Mouse (Mus musculus): ENCODE results near the gene Olfr1350. TPM values are rescaled to one million over a fixed set of nuclear protein-coding genes. Genes with fewer than 3 reads are reported as not detected.

Olfr1350 gene
- total and polyA plus RNA-seq, 3 experiments = not detected

DNA sequence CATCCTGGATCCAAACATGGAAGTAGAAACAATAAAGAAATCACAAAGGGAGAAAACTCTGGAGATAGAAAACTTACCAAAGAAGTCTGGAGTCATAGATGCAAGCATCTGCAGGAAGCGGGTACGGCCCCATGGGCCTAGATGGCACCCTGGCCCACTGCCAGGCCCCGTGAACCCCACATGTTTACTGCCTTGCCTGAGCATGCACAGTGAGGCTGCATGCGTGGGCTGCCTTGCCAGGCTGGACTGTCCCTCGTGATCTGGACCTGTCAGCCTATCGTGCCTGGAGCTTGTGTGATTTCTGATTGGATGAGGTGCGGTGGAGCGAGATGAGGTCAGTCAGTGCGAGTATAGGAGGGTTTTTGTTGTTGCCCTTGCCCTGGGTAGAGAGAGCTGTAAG lies 38.7 kb downstream of the Olfr1350 start:
- H3K9me3 ChIP-seq (replicated peaks; ENCODE audit: low read length) = peaks cover 36% of the 10 kb centered on the region
- H3K4me2 ChIP-seq (ENCODE audit: insufficient read depth, low read depth, poor library complexity, severe bottlenecking) = no peak overlapping the region
- no peak overlapping the region for H3K27ac ChIP-seq (ENCODE audit: insufficient read depth, low read depth)
- H3K79me2 ChIP-seq (replicated peaks; ENCODE audit: control insufficient read depth, extremely low read depth, insufficient read depth, poor library complexity, severe bottlenecking) = no peaks in the 10 kb centered on the region
- dilution Hi-C loops (cut with MboI; ENCODE audit: extremely low pct_ligation_motif_present, extremely low pct_unique_long_range_greater_than_20kb, low sequenced_read_pairs) = no loop called here
- in situ Hi-C loops (cut with MboI; ENCODE audit: low pct_ligation_motif_present, low pct_unique_long_range_greater_than_20kb, low sequenced_read_pairs) = no loop called here
- H3K27me3 ChIP-seq (replicated peaks) = no peaks in the 10 kb centered on the region
- H3K9ac ChIP-seq (ENCODE audit: insufficient read depth, low read depth) = no peak overlapping the region
- no peaks in the 10 kb centered on the region for H3K36me3 ChIP-seq (replicated peaks in 1 of 2; ENCODE audit: control insufficient read depth in 1 of 2, insufficient read depth in 1 of 2, low read length in 1 of 2)
- no peak overlapping the region for H3K4me3 ChIP-seq (replicated peaks in 1 of 3; ENCODE audit: low read depth in 2 of 3, low read length in 2 of 3, poor library complexity in 1 of 3)
- no peak for DNase-seq (ENCODE audit: extremely low read depth)
- no peak for TF ChIP-seq NRF1 (IDR thresholded peaks at IDR 0.05; ENCODE audit: low read depth, low read length)
- no peak for TF ChIP-seq CTCF (conservative IDR thresholded peaks at IDR 0.05 in 1 of 2, IDR thresholded peaks at IDR 0.05 in 1 of 2; ENCODE audit: low read depth in 2 of 2, low read length in 2 of 2)
- no peak for TF ChIP-seq IRF4 (IDR thresholded peaks at IDR 0.05; ENCODE audit: low read depth, low read length)
- no peaks in the 10 kb centered on the region for H3K4me1 ChIP-seq (ENCODE audit: control insufficient read depth in 1 of 2, insufficient read depth in 2 of 2)

Other genes starting within 250 kb of the Olfr1350 start
- not detected in 2 replicates for gene Zfp583, start 233.6 kb upstream of the Olfr1350 start, total RNA-seq (2012; rRNA removed)
- gene Zfp583, start 233.6 kb upstream of the Olfr1350 start, total RNA-seq (2014; rRNA removed) = not detected in 2 replicates
- not detected in 2 replicates for gene Zfp583, start 233.6 kb upstream of the Olfr1350 start, polyA plus RNA-seq (2012; ENCODE audit: insufficient read length, low read depth)
- gene Gm3854, start 221.1 kb upstream of the Olfr1350 start, total RNA-seq (2012; rRNA removed) = not detected in 2 replicates
- gene Gm3854, start 221.1 kb upstream of the Olfr1350 start, total RNA-seq (2014; rRNA removed) = not detected in 2 replicates
- gene Gm3854, start 221.1 kb upstream of the Olfr1350 start, polyA plus RNA-seq (2012; ENCODE audit: insufficient read length, low read depth) = not detected in 2 replicates
- gene Zfp78, start 201.6 kb upstream of the Olfr1350 start, total RNA-seq (2012; rRNA removed) = not detected in 2 replicates
- not detected in 2 replicates for gene Zfp78, start 201.6 kb upstream of the Olfr1350 start, total RNA-seq (2014; rRNA removed)
- gene Zfp78, start 201.6 kb upstream of the Olfr1350 start, polyA plus RNA-seq (2012; ENCODE audit: insufficient read length, low read depth) = not detected in 2 replicates
- gene Zfp28, start 181.5 kb upstream of the Olfr1350 start, total RNA-seq (2012; rRNA removed) = 0.88 and 1.1 TPM in 2 replicates
- gene Zfp28, start 181.5 kb upstream of the Olfr1350 start, total RNA-seq (2014; rRNA removed) = 0.82 and 2.5 TPM in 2 replicates
- 1.2 TPM in 2 replicates for gene Zfp28, start 181.5 kb upstream of the Olfr1350 start, polyA plus RNA-seq (2012; ENCODE audit: insufficient read length, low read depth)
- gene Smim17, start 166.1 kb upstream of the Olfr1350 start, total RNA-seq (2012; rRNA removed) = not detected in 2 replicates
- gene Smim17, start 166.1 kb upstream of the Olfr1350 start, total RNA-seq (2014; rRNA removed) = not detected in 2 replicates
- gene Smim17, start 166.1 kb upstream of the Olfr1350 start, polyA plus RNA-seq (2012; ENCODE audit: insufficient read length, low read depth) = not detected in 2 replicates
- not detected in 2 replicates for gene Gm20715, start 154.6 kb upstream of the Olfr1350 start, total RNA-seq (2012; rRNA removed)
- gene Gm20715, start 154.6 kb upstream of the Olfr1350 start, total RNA-seq (2014; rRNA removed) = not detected in 2 replicates
- gene Gm20715, start 154.6 kb upstream of the Olfr1350 start, polyA plus RNA-seq (2012; ENCODE audit: insufficient read length, low read depth) = not detected in 2 replicates
- not detected in 2 replicates for gene Olfr1344, start 126.2 kb upstream of the Olfr1350 start, total RNA-seq (2012; rRNA removed)
- gene Olfr1344, start 126.2 kb upstream of the Olfr1350 start, total RNA-seq (2014; rRNA removed) = not detected in 2 replicates
- gene Olfr1344, start 126.2 kb upstream of the Olfr1350 start, polyA plus RNA-seq (2012; ENCODE audit: insufficient read length, low read depth) = not detected in 2 replicates
- not detected in 2 replicates for gene Olfr1336, start 108.7 kb upstream of the Olfr1350 start, total RNA-seq (2012; rRNA removed)
- gene Olfr1336, start 108.7 kb upstream of the Olfr1350 start, total RNA-seq (2014; rRNA removed) = not detected in 2 replicates
- not detected in 2 replicates for gene Olfr1336, start 108.7 kb upstream of the Olfr1350 start, polyA plus RNA-seq (2012; ENCODE audit: insufficient read length, low read depth)
- not detected in 2 replicates for gene Olfr1346, start 97.7 kb upstream of the Olfr1350 start, total RNA-seq (2012; rRNA removed)
- gene Olfr1346, start 97.7 kb upstream of the Olfr1350 start, total RNA-seq (2014; rRNA removed) = not detected in 2 replicates
- not detected in 2 replicates for gene Olfr1346, start 97.7 kb upstream of the Olfr1350 start, polyA plus RNA-seq (2012; ENCODE audit: insufficient read length, low read depth)
- gene Olfr5, start 77.9 kb upstream of the Olfr1350 start, total RNA-seq (2012; rRNA removed) = not detected in 2 replicates
- gene Olfr5, start 77.9 kb upstream of the Olfr1350 start, total RNA-seq (2014; rRNA removed) = not detected in 2 replicates
- not detected in 2 replicates for gene Olfr5, start 77.9 kb upstream of the Olfr1350 start, polyA plus RNA-seq (2012; ENCODE audit: insufficient read length, low read depth)
- gene Olfr1347, start 65.1 kb upstream of the Olfr1350 start, total RNA-seq (2012; rRNA removed) = not detected in 2 replicates
- gene Olfr1347, start 65.1 kb upstream of the Olfr1350 start, total RNA-seq (2014; rRNA removed) = not detected in 2 replicates
- gene Olfr1347, start 65.1 kb upstream of the Olfr1350 start, polyA plus RNA-seq (2012; ENCODE audit: insufficient read length, low read depth) = not detected in 2 replicates
- not detected in 2 replicates for gene Olfr1348, start 56.1 kb upstream of the Olfr1350 start, total RNA-seq (2012; rRNA removed)
- not detected in 2 replicates for gene Olfr1348, start 56.1 kb upstream of the Olfr1350 start, total RNA-seq (2014; rRNA removed)
- gene Olfr1348, start 56.1 kb upstream of the Olfr1350 start, polyA plus RNA-seq (2012; ENCODE audit: insufficient read length, low read depth) = not detected in 2 replicates
- gene Olfr1349, start 41.9 kb upstream of the Olfr1350 start, total RNA-seq (2012; rRNA removed) = not detected in 2 replicates
- gene Olfr1349, start 41.9 kb upstream of the Olfr1350 start, total RNA-seq (2014; rRNA removed) = not detected in 2 replicates
- gene Olfr1349, start 41.9 kb upstream of the Olfr1350 start, polyA plus RNA-seq (2012; ENCODE audit: insufficient read length, low read depth) = not detected in 2 replicates
- gene Zim1, start 131.6 kb downstream of the Olfr1350 start, total RNA-seq (2012; rRNA removed) = not detected in 2 replicates
- gene Zim1, start 131.6 kb downstream of the Olfr1350 start, total RNA-seq (2014; rRNA removed) = not detected in 2 replicates
- not detected in 2 replicates for gene Zim1, start 131.6 kb downstream of the Olfr1350 start, polyA plus RNA-seq (2012; ENCODE audit: insufficient read length, low read depth)
- not detected in 2 replicates for gene Peg3, start 165.6 kb downstream of the Olfr1350 start, total RNA-seq (2012; rRNA removed)
- gene Peg3, start 165.6 kb downstream of the Olfr1350 start, total RNA-seq (2014; rRNA removed) = not detected in 2 replicates
- not detected in 2 replicates for gene Peg3, start 165.6 kb downstream of the Olfr1350 start, polyA plus RNA-seq (2012; ENCODE audit: insufficient read length, low read depth)
- gene Usp29, start 165.7 kb downstream of the Olfr1350 start, total RNA-seq (2012; rRNA removed) = not detected in 2 replicates
- not detected in 2 replicates for gene Usp29, start 165.7 kb downstream of the Olfr1350 start, total RNA-seq (2014; rRNA removed)
- gene Usp29, start 165.7 kb downstream of the Olfr1350 start, polyA plus RNA-seq (2012; ENCODE audit: insufficient read length, low read depth) = not detected in 2 replicates

Measured in CH12.LX (cell line).